Mouse (Mus musculus) neural tube, embryonic 11.5 days (tissue): Measurements from ENCODE around the gene Bcl2a1d. TPM values are rescaled to one million over a fixed set of nuclear protein-coding genes. Genes with fewer than 3 reads are reported as not detected.
"Not testable (repeated sequence)": the region's sequence is repeated elsewhere in the genome, so short reads cannot be mapped to it uniquely, and the experiment has no call there.

ENCODE experiments used
- ATAC-seq: fragments of 200-750 bp; cut with Nextera tagmentation; 2 replicates; pipeline ENCODE4 v1.8.0; 2017; ENCODE audit warnings: moderate number of reproducible peaks, mild to moderate bottlenecking, moderate TSS enrichment, moderate library complexity; ENCODE audit not compliant: insufficient read depth, low FRiP score, low TSS enrichment
- DNase-seq: peaks from one replicate; pipeline ENCODE4 v3.0.0-alpha.2; 2015; ENCODE audit warnings: low spot score
- H3K27ac ChIP-seq: fragments of 300-500 bp; sonication (generic); 2 replicates; pipeline ENCODE4 v1.5.1; 2014; ENCODE audit warnings: low read depth, mild to moderate bottlenecking, low read length
- H3K27me3 ChIP-seq: fragments of 300-500 bp; sonication (generic); 2 replicates; pipeline ENCODE4 v1.6.1; 2014; ENCODE audit warnings: mild to moderate bottlenecking, low read length, mixed read lengths; ENCODE audit not compliant: control insufficient read depth, insufficient read depth
- H3K36me3 ChIP-seq: fragments of 300-500 bp; sonication (generic); 2 replicates; pipeline ENCODE4 v1.6.1; 2014; ENCODE audit warnings: mild to moderate bottlenecking, low read length, moderate library complexity, mixed read lengths; ENCODE audit not compliant: control insufficient read depth, insufficient read depth
- H3K4me1 ChIP-seq: fragments of 300-500 bp; sonication (generic); 2 replicates; pipeline ENCODE4 v1.6.1; 2014; ENCODE audit warnings: low read length, mixed read lengths; ENCODE audit not compliant: control insufficient read depth, insufficient read depth
- H3K4me2 ChIP-seq: fragments of 300-500 bp; sonication (generic); 2 replicates; pipeline ENCODE4 v1.6.1; 2014; ENCODE audit warnings: low read depth, mild to moderate bottlenecking, moderate library complexity
- H3K4me3 ChIP-seq: fragments of 300-500 bp; sonication (generic); 2 replicates; pipeline ENCODE4 v1.5.1; 2014; ENCODE audit warnings: low read depth, low read length
- H3K9ac ChIP-seq: fragments of 300-500 bp; sonication (generic); 2 replicates; pipeline ENCODE4 v1.6.1; 2014; ENCODE audit warnings: mild to moderate bottlenecking, low read length
- H3K9me3 ChIP-seq: fragments of 300-500 bp; sonication (generic); 2 replicates; pipeline ENCODE4 v1.6.1; 2016; ENCODE audit warnings: low read length; ENCODE audit not compliant: control insufficient read depth
- WGBS: fragments of 180-500 bp; shearing (Covaris S2); extraction: QIAGEN DNeasy Blood & Tissue Kit; methylation state at CpG from one replicate; pipeline ENCODE4 v1.1.7; 2014; 5-methylcytosine and 5-hydroxymethylcytosine counted together
- polyA plus RNA-seq: library from polyadenylated mRNA; unstranded; fragments of >200 nt; fragmentation: Nextera tagmentation; extraction: Ambion mirVana; gene quantifications from 2 replicates; pipeline ENCODE4 v1.2.1, GENCODE M21; 2014

The Bcl2a1d gene
- polyA plus RNA-seq: not detected in 2 replicates

DNA sequence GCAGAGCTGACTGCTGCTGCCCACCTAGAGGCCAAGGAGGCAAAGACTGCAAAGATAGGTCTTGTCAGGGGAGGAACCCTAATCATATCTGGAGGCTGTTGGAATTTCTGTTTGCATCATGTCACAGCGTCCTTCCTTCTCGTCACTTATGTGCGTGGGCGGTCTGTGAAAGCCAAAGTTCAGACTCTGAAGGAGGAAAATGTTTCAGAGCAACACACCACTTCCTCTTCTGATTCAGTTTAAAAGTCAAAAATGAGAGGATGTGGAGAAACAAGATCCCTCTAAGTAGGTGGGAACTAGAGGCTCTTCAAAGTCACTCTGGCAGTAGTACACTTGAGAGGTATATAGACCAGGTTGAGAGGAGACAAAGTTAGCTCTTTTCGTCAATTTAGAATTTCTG, at the start of gene Bcl2a1d:
TSS of gene Bcl2a1d (minus strand) at position 187 of the 400 bp plus-strand sequence.
- H3K4me3 ChIP-seq, H3K36me3 ChIP-seq, H3K9ac ChIP-seq, H3K9me3 ChIP-seq, H3K27me3 ChIP-seq, DNase-seq, H3K4me2 ChIP-seq, ATAC-seq, H3K27ac ChIP-seq, H3K4me1 ChIP-seq: not testable (repeated sequence)
- WGBS: 93% methylated on average over 5 of the region's 5 CpGs

GRCm38 (mm10) chr9:88770239-88770638, 38.5 kb upstream of the Bcl2a1d start:
- not testable (repeated sequence) for DNase-seq, H3K4me1 ChIP-seq, H3K27ac ChIP-seq, H3K27me3 ChIP-seq, H3K36me3 ChIP-seq, H3K9me3 ChIP-seq, ATAC-seq, H3K4me3 ChIP-seq, H3K9ac ChIP-seq, H3K4me2 ChIP-seq
- 95% methylated on average over 2 of the region's 6 CpGs for WGBS

DNA sequence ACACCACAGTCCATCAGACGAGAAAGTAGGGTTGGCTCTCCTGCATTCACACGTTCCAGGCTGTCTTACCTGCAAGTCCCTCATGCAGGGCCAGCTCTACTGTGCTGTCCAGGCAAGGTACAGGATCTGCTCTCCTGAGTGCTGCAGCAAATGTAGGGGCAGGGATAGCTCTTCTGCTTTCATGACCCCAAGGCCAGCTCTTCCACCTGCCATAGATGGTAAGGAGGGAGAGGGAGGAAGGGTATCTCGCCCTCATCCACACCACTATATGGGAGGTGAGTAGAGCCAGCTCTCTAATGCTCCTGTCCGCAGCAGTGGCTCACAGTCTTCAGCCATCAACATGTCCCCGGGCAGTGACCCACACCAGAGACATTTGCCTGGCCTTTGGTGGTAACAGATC, 37.8 kb upstream of the Bcl2a1d start:
- not testable (repeated sequence) for ATAC-seq, DNase-seq, H3K27ac ChIP-seq, H3K9me3 ChIP-seq, H3K27me3 ChIP-seq, H3K4me2 ChIP-seq, H3K36me3 ChIP-seq, H3K4me3 ChIP-seq, H3K4me1 ChIP-seq, H3K9ac ChIP-seq
- 83% methylated on average over 4 of the region's 5 CpGs for WGBS

GRCm38 (mm10) chr9:88746687-88747086, 15.0 kb upstream of the Bcl2a1d start:
- not testable (repeated sequence) for ATAC-seq, H3K36me3 ChIP-seq, DNase-seq, H3K27ac ChIP-seq, H3K9ac ChIP-seq, H3K9me3 ChIP-seq, H3K4me1 ChIP-seq, H3K4me2 ChIP-seq, H3K4me3 ChIP-seq, H3K27me3 ChIP-seq
- no CpG with 5 or more reads among the region's 2 CpGs for WGBS

DNA sequence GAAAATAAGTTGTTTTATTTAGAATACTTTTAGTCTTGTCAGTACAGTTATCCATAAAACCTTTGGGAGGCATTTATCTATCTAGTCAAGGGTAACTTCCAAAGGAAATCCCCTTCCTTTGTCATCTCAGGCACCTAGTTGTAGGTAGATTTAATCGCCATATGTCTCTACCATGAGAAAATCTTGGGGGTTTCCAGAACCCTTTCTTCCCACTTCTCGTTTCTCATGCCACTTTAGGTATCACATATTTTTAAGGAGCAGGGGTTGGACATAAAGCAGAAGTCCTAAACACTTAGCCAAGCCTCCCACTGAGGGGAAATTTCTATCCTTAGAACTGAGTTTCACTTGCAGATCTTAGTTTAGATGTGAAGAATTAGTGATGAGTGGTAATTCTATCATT, 14.3 kb upstream of the Bcl2a1d start:
- not testable (repeated sequence) for H3K4me2 ChIP-seq, H3K27me3 ChIP-seq, H3K27ac ChIP-seq, DNase-seq, H3K9me3 ChIP-seq, H3K36me3 ChIP-seq, H3K9ac ChIP-seq, ATAC-seq, H3K4me1 ChIP-seq, H3K4me3 ChIP-seq
- WGBS: no CpG with 5 or more reads among the region's 2 CpGs

DNA sequence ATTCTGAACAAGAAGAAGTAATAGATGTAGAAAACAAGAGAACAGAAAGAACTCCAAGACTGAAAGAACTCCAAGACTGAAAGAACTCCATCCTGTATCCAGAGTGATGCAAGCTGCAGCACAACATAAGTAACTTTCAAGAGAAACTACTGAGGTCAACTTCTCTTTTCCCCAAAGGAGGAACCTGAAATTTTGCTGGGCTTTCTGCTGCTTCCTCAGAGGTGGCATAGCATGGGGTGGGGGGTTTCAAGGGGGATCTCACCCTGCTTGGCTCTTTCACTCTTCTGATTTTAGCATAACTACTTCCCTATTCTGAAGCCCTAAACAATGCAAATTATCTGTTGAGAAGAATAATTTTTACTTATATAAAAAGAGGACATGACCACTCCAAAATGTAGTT, 3.6 kb upstream of the Bcl2a1d start:
- H3K4me2 ChIP-seq, DNase-seq, H3K9me3 ChIP-seq, H3K27me3 ChIP-seq, ATAC-seq, H3K27ac ChIP-seq, H3K36me3 ChIP-seq, H3K4me1 ChIP-seq, H3K9ac ChIP-seq, H3K4me3 ChIP-seq: not testable (repeated sequence)

DNA sequence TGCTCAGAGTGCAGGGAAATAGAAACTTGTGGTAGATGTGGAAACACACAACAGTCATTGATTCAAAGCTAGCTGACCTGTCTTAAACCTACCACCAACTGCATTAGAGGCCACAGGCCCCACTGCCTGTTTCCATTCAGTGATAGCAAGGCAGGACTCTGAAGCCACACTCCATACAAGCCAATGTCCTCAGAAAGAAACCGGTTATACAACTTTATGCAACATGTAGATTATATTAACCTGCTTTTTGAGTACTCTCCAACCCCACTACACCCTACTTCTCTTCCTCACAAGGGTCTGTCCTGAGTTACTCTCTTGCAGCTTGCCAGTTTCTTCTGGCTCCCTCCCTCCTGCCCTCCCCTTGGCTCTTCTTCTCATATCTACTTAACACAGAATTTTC, 1.5 kb upstream of the Bcl2a1d start:
- H3K4me1 ChIP-seq, ATAC-seq, DNase-seq, H3K36me3 ChIP-seq, H3K27me3 ChIP-seq, H3K4me2 ChIP-seq, H3K4me3 ChIP-seq, H3K9ac ChIP-seq, H3K9me3 ChIP-seq, H3K27ac ChIP-seq: not testable (repeated sequence)
- 92% methylated on average over 1 of the region's 1 CpGs for WGBS

GRCm38 (mm10) chr9:88732334-88732733, 620 bp upstream of the Bcl2a1d start:
- ATAC-seq, H3K27ac ChIP-seq, H3K4me1 ChIP-seq, H3K27me3 ChIP-seq, H3K9me3 ChIP-seq, DNase-seq, H3K4me2 ChIP-seq, H3K36me3 ChIP-seq, H3K4me3 ChIP-seq, H3K9ac ChIP-seq: not testable (repeated sequence)
- 88% methylated on average over 1 of the region's 3 CpGs for WGBS

DNA sequence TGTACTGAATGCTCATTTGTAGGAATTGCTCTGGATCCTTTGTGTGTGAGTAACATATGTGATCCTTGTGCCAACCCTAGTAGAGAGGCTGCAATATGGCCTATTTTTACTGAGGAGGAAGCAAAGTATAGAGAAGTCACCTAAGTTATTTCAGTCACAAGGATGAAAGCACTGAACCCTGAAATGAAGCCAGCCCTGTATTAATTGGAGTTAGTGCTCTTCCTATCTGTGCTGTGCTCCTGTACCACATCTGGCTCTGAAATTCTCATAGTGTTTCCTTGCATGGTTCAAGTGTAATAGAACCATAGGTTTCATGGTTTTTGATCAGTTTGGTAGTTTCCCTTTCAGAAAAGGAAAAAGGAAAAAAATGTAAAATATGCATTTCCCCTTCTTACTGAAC, 3.4 kb downstream of the Bcl2a1d start:
- H3K4me2 ChIP-seq, H3K9me3 ChIP-seq, DNase-seq, H3K27me3 ChIP-seq, H3K27ac ChIP-seq, H3K9ac ChIP-seq, H3K4me1 ChIP-seq, H3K36me3 ChIP-seq, ATAC-seq, H3K4me3 ChIP-seq: not testable (repeated sequence)
